Mouse (Mus musculus) midbrain, embryonic 12.5 days (tissue): ENCODE results near the gene 1700021F05Rik. TPM values are rescaled to one million over a fixed set of nuclear protein-coding genes. Genes with fewer than 3 reads are reported as not detected.

Source experiments
- ATAC-seq: fragments of 200-750 bp; cut with Nextera tagmentation; 2 replicates; pipeline ENCODE4 v1.8.0; 2017; ENCODE audit warnings: low read depth, moderate TSS enrichment, moderate library complexity; ENCODE audit not compliant: low FRiP score
- H3K27ac ChIP-seq: fragments of 300-500 bp; sonication (generic); replicated peaks from 2 replicates; pipeline ENCODE4 v1.5.1; 2016; ENCODE audit warnings: mild to moderate bottlenecking
- H3K27me3 ChIP-seq: fragments of 300-500 bp; sonication (generic); 2 replicates; pipeline ENCODE4 v1.6.1; 2016; ENCODE audit warnings: mild to moderate bottlenecking
- H3K36me3 ChIP-seq: fragments of 300-500 bp; sonication (generic); 2 replicates; pipeline ENCODE4 v1.6.1; 2016
- H3K4me1 ChIP-seq: fragments of 300-500 bp; sonication (generic); 2 replicates; pipeline ENCODE4 v1.6.1; 2016
- H3K4me2 ChIP-seq: fragments of 300-500 bp; sonication (generic); replicated peaks from 2 replicates; pipeline ENCODE4 v1.6.1; 2016; ENCODE audit warnings: mild to moderate bottlenecking, moderate library complexity
- H3K4me3 ChIP-seq: fragments of 300-500 bp; sonication (generic); 2 replicates; pipeline ENCODE4 v1.5.1; 2016; ENCODE audit warnings: mild to moderate bottlenecking
- H3K9ac ChIP-seq: fragments of 300-500 bp; sonication (generic); replicated peaks from 2 replicates; pipeline ENCODE4 v1.6.1; 2016; ENCODE audit warnings: mild to moderate bottlenecking, moderate library complexity
- H3K9me3 ChIP-seq: fragments of 300-500 bp; sonication (generic); 2 replicates; pipeline ENCODE4 v1.6.1; 2016; ENCODE audit warnings: mild to moderate bottlenecking
- WGBS: fragments of 180-500 bp; shearing (Covaris S2); methylation state at CpG from one replicate; pipeline ENCODE4 v1.1.7; 2016; 5-methylcytosine and 5-hydroxymethylcytosine counted together
- polyA plus RNA-seq: library from polyadenylated mRNA; unstranded; fragments of >200 nt; fragmentation: Nextera tagmentation; extraction: Ambion mirVana; gene quantifications from 2 replicates; pipeline ENCODE4 v1.2.1, GENCODE M21; 2016

Gene 1700021F05Rik
- polyA plus RNA-seq, 1 experiment from 2014 or later: 59.1 TPM

DNA sequence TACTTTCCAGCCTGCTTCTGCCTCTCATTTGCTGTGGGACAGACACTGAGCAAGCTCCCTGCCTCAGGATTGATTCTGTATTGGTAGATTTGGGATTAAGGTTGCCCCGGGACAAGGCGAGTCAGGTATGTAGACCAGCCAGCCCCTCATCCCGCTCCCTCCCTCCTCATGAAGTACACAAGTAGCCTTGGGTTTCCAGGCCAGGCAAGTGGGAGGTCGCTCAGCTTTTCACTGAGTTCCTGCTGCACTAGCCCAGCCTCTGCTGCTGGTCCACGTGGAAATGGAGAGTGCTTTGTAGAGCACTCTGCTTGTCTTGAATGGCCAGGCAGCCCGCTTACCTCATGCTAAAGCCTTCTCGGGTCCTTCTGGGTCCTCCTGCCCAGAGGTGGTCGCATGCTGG is 50.8 kb downstream of the 1700021F05Rik start:
- H3K9me3 ChIP-seq: no peaks in the 10 kb centered on the region
- H3K36me3 ChIP-seq: peaks cover 11% of the 10 kb centered on the region
- H3K4me2 ChIP-seq: no peak overlapping the region
- no peak overlapping the region for H3K27ac ChIP-seq
- WGBS: 78% methylated on average over 8 of the region's 8 CpGs
- H3K27me3 ChIP-seq: no peaks in the 10 kb centered on the region
- H3K4me3 ChIP-seq: no peak overlapping the region
- no peak for ATAC-seq
- no peak overlapping the region for H3K9ac ChIP-seq
- H3K4me1 ChIP-seq: 0 out of 2 replicates have a peak, but pooled peaks cover 7% of the 10 kb centered on the region

GRCm38 (mm10) chr10:43489550-43489949 is 51.2 kb downstream of the 1700021F05Rik start:
- no peaks in the 10 kb centered on the region for H3K9me3 ChIP-seq
- peaks cover 6% of the 10 kb centered on the region for H3K36me3 ChIP-seq
- 74% methylated on average over 6 of the region's 6 CpGs for WGBS
- H3K27ac ChIP-seq: no peak overlapping the region
- no peaks in the 10 kb centered on the region for H3K27me3 ChIP-seq
- H3K9ac ChIP-seq: no peak overlapping the region
- ATAC-seq: no peak
- no peak overlapping the region for H3K4me2 ChIP-seq
- no peak overlapping the region for H3K4me3 ChIP-seq
- H3K4me1 ChIP-seq: 0 out of 2 replicates have a peak, but pooled peaks cover 7% of the 10 kb centered on the region

GRCm38 (mm10) chr10:43489139-43489538 is 51.7 kb downstream of the 1700021F05Rik start:
- H3K4me2 ChIP-seq: no peak overlapping the region
- H3K9ac ChIP-seq: no peak overlapping the region
- WGBS: 93% methylated on average over 7 of the region's 7 CpGs
- no peak overlapping the region for H3K27ac ChIP-seq
- H3K4me1 ChIP-seq: 0 out of 2 replicates have a peak, but pooled peaks cover 7% of the 10 kb centered on the region
- ATAC-seq: no peak
- no peak overlapping the region for H3K4me3 ChIP-seq
- H3K27me3 ChIP-seq: no peaks in the 10 kb centered on the region
- H3K9me3 ChIP-seq: no peaks in the 10 kb centered on the region
- H3K36me3 ChIP-seq: peaks cover 2% of the 10 kb centered on the region; the same call in 1 of the 2 replicates

- peaks cover 12% of the 10 kb centered on the region; the same call in 1 of the 2 replicates for H3K4me1 ChIP-seq
- no peak overlapping the region for H3K4me3 ChIP-seq
- H3K9me3 ChIP-seq: no peaks in the 10 kb centered on the region
- WGBS: 79% methylated on average over 4 of the region's 4 CpGs
- no peaks in the 10 kb centered on the region for H3K27me3 ChIP-seq
- ATAC-seq: no peak
- H3K27ac ChIP-seq: no peak overlapping the region
- no peak overlapping the region for H3K4me2 ChIP-seq
- H3K36me3 ChIP-seq: no peaks in the 10 kb centered on the region
- no peak overlapping the region for H3K9ac ChIP-seq
Measured at GRCm38 (mm10) chr10:43488258-43488657, 52.5 kb downstream of the 1700021F05Rik start.

DNA sequence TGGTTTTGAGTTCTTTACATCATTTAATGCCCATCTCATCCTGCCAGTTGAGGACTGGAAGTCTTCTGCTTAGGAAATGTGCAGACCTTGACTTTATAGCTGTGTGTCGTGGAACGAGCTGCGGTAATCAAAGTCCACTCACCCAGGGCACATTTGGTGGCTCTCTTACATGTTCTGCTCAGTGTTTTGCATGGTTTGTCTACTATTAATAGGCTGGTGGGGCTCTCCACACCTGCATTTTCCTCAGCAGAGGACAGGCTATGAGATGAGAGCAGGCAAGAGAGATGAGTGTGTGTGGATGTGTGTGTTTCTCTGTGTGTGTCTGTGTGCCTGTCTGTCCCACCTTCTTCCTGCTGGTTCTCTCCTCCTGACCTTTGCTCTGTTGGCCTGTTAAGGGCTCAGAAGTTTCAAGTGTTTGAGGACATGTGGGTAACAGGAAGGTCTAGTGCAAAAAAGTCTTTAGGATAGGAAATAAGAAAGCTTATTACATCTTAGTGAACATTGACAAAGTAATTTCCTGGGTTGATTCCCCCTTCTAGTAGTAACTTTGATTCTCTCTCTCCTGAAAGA is 53.3 kb downstream of the 1700021F05Rik start:
- Histone ChIP-seq H3K36me3 (no peaks in the 10 kb centered on the region), H3K4me3 (no peak overlapping the region), H3K9me3 (no peaks in the 10 kb centered on the region), H3K4me2 (no peak overlapping the region), H3K4me1 (peaks cover 17% of the 10 kb centered on the region), H3K27ac (no peak overlapping the region), H3K9ac (no peak overlapping the region), H3K27me3 (no peaks in the 10 kb centered on the region)
- ATAC-seq: no peak
- 90% methylated on average over 3 of the region's 3 CpGs for WGBS

DNA sequence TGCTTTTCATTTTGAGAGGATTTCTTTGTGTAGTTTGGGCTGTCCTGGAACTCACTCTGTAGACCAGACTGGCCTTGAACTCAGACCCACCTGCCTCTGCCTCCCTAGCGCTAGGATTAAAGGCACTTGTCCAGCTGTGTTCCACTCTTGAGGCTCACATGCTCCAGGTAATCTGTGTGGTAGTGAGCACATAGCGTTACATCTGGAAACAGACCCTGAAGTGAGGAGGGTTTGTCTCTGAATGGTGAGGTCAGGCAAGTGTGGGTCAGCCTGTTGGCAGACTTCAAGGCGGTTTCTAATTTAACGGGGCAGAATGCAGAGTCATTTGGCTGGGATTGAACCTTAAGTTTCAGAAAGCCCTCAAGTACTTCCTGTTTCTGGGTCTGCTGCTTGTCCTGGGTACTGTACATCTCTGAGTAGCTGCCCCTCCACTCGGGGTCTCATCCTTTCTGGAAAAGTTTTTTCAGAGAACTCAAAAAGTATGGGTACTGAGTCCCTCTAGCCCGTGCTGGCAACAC is 55.0 kb downstream of the 1700021F05Rik start:
- no peaks in the 10 kb centered on the region for H3K36me3 ChIP-seq
- H3K4me3 ChIP-seq: no peak overlapping the region
- no peaks in the 10 kb centered on the region for H3K27me3 ChIP-seq
- H3K9ac ChIP-seq: no peak overlapping the region
- no peak overlapping the region for H3K4me2 ChIP-seq
- peaks cover 34% of the 10 kb centered on the region for H3K4me1 ChIP-seq
- no peak for ATAC-seq
- H3K27ac ChIP-seq: no peak overlapping the region
- no peaks in the 10 kb centered on the region for H3K9me3 ChIP-seq
- WGBS: 94% methylated on average over 6 of the region's 6 CpGs

DNA sequence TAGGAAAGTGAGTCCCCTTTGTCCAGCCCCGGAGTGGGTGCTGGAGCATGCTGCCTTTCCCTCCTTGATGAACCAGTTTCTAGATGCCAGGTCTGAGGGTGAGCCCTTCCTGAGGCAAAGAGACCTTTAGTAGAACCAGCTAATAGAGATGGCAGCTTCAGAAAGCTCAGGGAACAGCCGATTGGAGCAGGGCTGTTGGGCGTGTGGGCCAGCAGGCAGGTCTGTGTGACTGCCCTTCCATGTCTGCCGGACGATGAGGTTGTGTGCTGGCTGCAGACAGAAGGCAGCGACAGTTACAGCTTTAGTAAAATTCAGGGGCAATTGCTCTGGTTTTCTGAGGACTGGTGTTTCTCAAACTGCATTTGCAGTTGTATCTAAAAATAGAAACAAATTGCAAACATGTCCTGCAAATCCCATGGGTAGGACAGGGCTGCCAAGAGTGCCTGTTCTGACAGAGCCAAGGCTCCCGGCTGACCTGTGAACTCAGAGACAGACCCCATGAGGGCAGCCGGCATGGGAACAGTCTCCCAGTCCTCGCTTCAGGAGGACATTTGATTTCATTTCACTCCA is 57.3 kb downstream of the 1700021F05Rik start:
- H3K27ac ChIP-seq: no peak overlapping the region
- peaks cover 35% of the 10 kb centered on the region for H3K4me1 ChIP-seq
- no peaks in the 10 kb centered on the region for H3K27me3 ChIP-seq
- no peak overlapping the region for H3K4me3 ChIP-seq
- no peaks in the 10 kb centered on the region for H3K9me3 ChIP-seq
- H3K4me2 ChIP-seq: no peak overlapping the region
- ATAC-seq: no peak
- WGBS: 50% methylated on average over 9 of the region's 9 CpGs
- H3K9ac ChIP-seq: 0 out of 2 replicates have a peak overlapping the region, but pooled peaks have one; percentile 11
- H3K36me3 ChIP-seq: no peaks in the 10 kb centered on the region

DNA sequence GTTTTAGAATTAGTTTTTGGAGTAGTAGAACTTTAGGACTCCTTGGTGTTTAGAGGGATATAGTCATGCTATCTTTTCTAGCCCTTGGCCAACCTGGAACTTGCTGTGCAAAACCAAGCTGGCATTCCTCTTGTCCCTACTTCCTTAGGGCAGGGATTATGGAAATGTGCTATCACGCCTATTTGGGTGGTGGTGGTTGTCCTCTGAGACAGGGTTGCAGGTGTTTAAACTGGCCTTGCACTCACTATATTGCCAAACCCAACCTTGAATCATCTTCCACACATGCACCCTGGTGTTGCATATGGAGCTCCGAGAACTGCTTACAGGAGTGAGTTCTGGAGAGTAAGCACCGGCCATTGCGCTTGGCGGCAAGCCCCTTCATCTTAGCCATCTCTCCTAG is 58.8 kb downstream of the 1700021F05Rik start:
- Histone ChIP-seq H3K4me3 (no peak overlapping the region), H3K9me3 (no peaks in the 10 kb centered on the region), H3K4me2 (no peak overlapping the region), H3K27me3 (no peaks in the 10 kb centered on the region), H3K36me3 (no peaks in the 10 kb centered on the region), H3K9ac (no peak overlapping the region), H3K4me1 (peaks cover 44% of the 10 kb centered on the region), H3K27ac (no peak overlapping the region)
- ATAC-seq: no peak
- 83% methylated on average over 5 of the region's 5 CpGs for WGBS

GRCm38 (mm10) chr10:43481179-43481578 is 59.6 kb downstream of the 1700021F05Rik start:
- WGBS: 38% methylated on average over 4 of the region's 4 CpGs
- no peak overlapping the region for H3K27ac ChIP-seq
- ATAC-seq: no peak
- H3K27me3 ChIP-seq: no peaks in the 10 kb centered on the region
- no peak overlapping the region for H3K9ac ChIP-seq
- H3K9me3 ChIP-seq: no peaks in the 10 kb centered on the region
- no peaks in the 10 kb centered on the region for H3K36me3 ChIP-seq
- no peak overlapping the region for H3K4me3 ChIP-seq
- peak overlapping the region; percentile 93 for H3K4me2 ChIP-seq
- H3K4me1 ChIP-seq: peaks cover 45% of the 10 kb centered on the region

DNA sequence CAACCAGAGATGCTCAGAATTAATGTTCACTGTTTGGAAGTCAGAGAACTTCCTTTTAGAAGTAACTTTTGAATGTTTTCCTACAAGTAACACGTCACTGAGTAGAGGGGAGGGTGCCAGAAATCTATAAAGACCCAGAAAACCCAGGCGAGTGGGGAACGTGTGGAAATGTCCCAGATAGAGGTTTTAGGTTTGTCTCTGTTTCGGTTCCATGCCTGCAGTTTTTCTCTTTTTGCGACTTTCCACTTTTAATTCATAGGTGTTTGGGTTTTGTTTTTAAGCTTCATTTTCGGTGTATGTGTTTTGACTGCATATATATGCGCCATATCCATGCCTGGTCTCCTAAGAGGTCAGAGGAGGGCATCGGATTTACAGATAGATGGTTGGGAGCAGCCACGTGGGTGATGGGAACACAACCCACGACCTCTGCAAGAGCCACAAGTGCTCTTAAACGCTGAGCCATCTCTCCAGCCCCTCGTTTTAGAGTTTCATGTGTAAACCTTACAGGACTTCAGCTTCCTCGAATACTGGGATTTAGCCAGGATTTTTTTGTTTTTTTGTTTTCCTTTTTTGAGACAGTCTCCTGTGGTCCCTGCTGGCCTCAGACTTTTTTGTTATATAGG is 60.5 kb downstream of the 1700021F05Rik start:
- WGBS: 2% methylated on average over 13 of the region's 13 CpGs
- H3K9ac ChIP-seq: peak overlapping the region; percentile 93
- H3K27me3 ChIP-seq: no peaks in the 10 kb centered on the region
- H3K4me3 ChIP-seq: peak overlapping the region; percentile 75
- H3K4me1 ChIP-seq: peaks cover 45% of the 10 kb centered on the region
- H3K9me3 ChIP-seq: no peaks in the 10 kb centered on the region
- peak overlapping the region; percentile 93 for H3K4me2 ChIP-seq
- ATAC-seq: no peak
- no peaks in the 10 kb centered on the region for H3K36me3 ChIP-seq
- peak overlapping the region; percentile 98 for H3K27ac ChIP-seq

- peak overlapping the region; percentile 93 for H3K9ac ChIP-seq
- H3K4me1 ChIP-seq: peaks cover 45% of the 10 kb centered on the region
- H3K4me3 ChIP-seq: peak overlapping the region; percentile 75
- WGBS: under 1% methylated on average over 98 of the region's 103 CpGs
- no peaks in the 10 kb centered on the region for H3K36me3 ChIP-seq
- peak overlapping the region; percentile 93 for H3K4me2 ChIP-seq
- peak overlapping the region; percentile 98 for H3K27ac ChIP-seq
- H3K9me3 ChIP-seq: no peaks in the 10 kb centered on the region
- ATAC-seq: peak; percentile 76
- no peaks in the 10 kb centered on the region for H3K27me3 ChIP-seq
Measured at GRCm38 (mm10) chr10:43479436-43480157, 61.2 kb downstream of the 1700021F05Rik start.
